Mouse (Mus musculus) lung, postnatal 0 days (tissue): ENCODE results near the gene Catsperg1. TPM values are rescaled to one million over a fixed set of nuclear protein-coding genes. Genes with fewer than 3 reads are reported as not detected.

ENCODE experiments used
- ATAC-seq: fragments of 200-750 bp; cut with Nextera tagmentation; 2 replicates; pipeline ENCODE4 v1.8.0; 2017; ENCODE audit warnings: moderate library complexity
- DNase-seq: peaks from one replicate; pipeline ENCODE4 v3.0.0-alpha.2; 2016; ENCODE audit warnings: low spot score
- H3K27ac ChIP-seq: fragments of 300-500 bp; sonication (generic); 2 replicates; pipeline ENCODE4 v1.5.1; 2014; ENCODE audit warnings: antibody characterized with exemption, mild to moderate bottlenecking, low read length, mixed read lengths
- H3K27me3 ChIP-seq: fragments of 300-500 bp; sonication (generic); replicated peaks from 2 replicates; pipeline ENCODE4 v1.6.1; 2014; ENCODE audit warnings: low read length, mixed read lengths; ENCODE audit not compliant: insufficient read depth
- H3K36me3 ChIP-seq: fragments of 300-500 bp; sonication (generic); 2 replicates; pipeline ENCODE4 v1.6.1; 2014; ENCODE audit warnings: low read length, mixed read lengths; ENCODE audit not compliant: insufficient read depth
- H3K4me1 ChIP-seq: fragments of 300-500 bp; sonication (generic); 2 replicates; pipeline ENCODE4 v1.6.1; 2014; ENCODE audit warnings: antibody characterized with exemption, low read depth, low read length, mixed read lengths; ENCODE audit not compliant: insufficient read depth
- H3K4me2 ChIP-seq: fragments of 300-500 bp; sonication (generic); replicated peaks from 2 replicates; pipeline ENCODE4 v1.6.1; 2014; ENCODE audit warnings: low read depth, mild to moderate bottlenecking, low read length, moderate library complexity, mixed read lengths
- H3K4me3 ChIP-seq: fragments of 300-500 bp; sonication (generic); 2 replicates; pipeline ENCODE4 v1.5.1; 2014; ENCODE audit warnings: low read depth, low read length
- H3K9ac ChIP-seq: fragments of 300-500 bp; sonication (generic); replicated peaks from 2 replicates; pipeline ENCODE4 v1.6.1; 2014; ENCODE audit warnings: low read depth, mild to moderate bottlenecking
- H3K9me3 ChIP-seq: fragments of 300-500 bp; sonication (generic); 2 replicates; pipeline ENCODE4 v1.6.1; 2016; ENCODE audit warnings: low read length, mixed read lengths
- CTCF ChIP-seq: IDR thresholded peaks from 2 replicates; pipeline ENCODE4 v1.5.1; 2016; ENCODE audit warnings: antibody characterized with exemption, mild to moderate bottlenecking
- EP300 ChIP-seq: IDR thresholded peaks from 2 replicates; pipeline ENCODE4 v1.6.1; 2016; ENCODE audit warnings: antibody characterized with exemption, mild to moderate bottlenecking, control low read depth
- WGBS: fragments of 180-500 bp; shearing (Covaris S2); extraction: QIAGEN DNeasy Blood & Tissue Kit; methylation state at CpG from one replicate; pipeline ENCODE4 v1.1.7; 2014; 5-methylcytosine and 5-hydroxymethylcytosine counted together
- polyA plus RNA-seq: library from polyadenylated mRNA; unstranded; fragments of >200 nt; fragmentation: Nextera tagmentation; extraction: Ambion mirVana; gene quantifications from 2 replicates; pipeline ENCODE4 v1.2.1, GENCODE M21; 2015

Gene Catsperg1
- polyA plus RNA-seq = 0.81 and 1.00 TPM in 2 replicates

- Histone ChIP-seq H3K9ac (no peak within 1 kb of the TSS), H3K27ac (no peak within 1 kb of the TSS), H3K4me1 (no peaks in the 10 kb centered on the region), H3K9me3 (no peaks in the 10 kb centered on the region), H3K36me3 (no peaks in the 10 kb centered on the region), H3K4me3 (no peak within 1 kb of the TSS), H3K27me3 (no peaks in the 10 kb centered on the region), H3K4me2 (no peak within 1 kb of the TSS)
- TF ChIP-seq EP300 (no peak), CTCF (no peak)
- ATAC-seq (peak; percentile 30), DNase-seq (peak; percentile 61)
- WGBS = 9% methylated on average over 20 of the region's 20 CpGs
These were observed at the start of gene Catsperg1 for GRCm38 (mm10) chr7:29213675-29214082. Catsperg1 (minus strand) TSS chr7:29214035.

GRCm38 (mm10) chr7:29262151-29262550 lies 48.3 kb upstream of the Catsperg1 start:
- no peaks in the 10 kb centered on the region for H3K27me3 ChIP-seq
- H3K9ac ChIP-seq = no peak overlapping the region
- H3K27ac ChIP-seq = peak overlapping the region; percentile 57
- TF ChIP-seq EP300 (no peak), CTCF (no peak)
- WGBS = 43% methylated on average over 6 of the region's 6 CpGs
- DNase-seq = no peak
- H3K4me2 ChIP-seq = no peak overlapping the region
- no peak for ATAC-seq
- no peak overlapping the region for H3K4me3 ChIP-seq
- no peaks in the 10 kb centered on the region for H3K9me3 ChIP-seq
- no peaks in the 10 kb centered on the region for H3K36me3 ChIP-seq
- H3K4me1 ChIP-seq = peaks cover 16% of the 10 kb centered on the region

- no peaks in the 10 kb centered on the region for H3K27me3 ChIP-seq
- no peak overlapping the region; the same call in 1 of the 2 replicates for H3K27ac ChIP-seq
- DNase-seq (no peak), ATAC-seq (no peak)
- H3K36me3 ChIP-seq = no peaks in the 10 kb centered on the region
- TF ChIP-seq EP300 (no peak), CTCF (no peak)
- no peak overlapping the region for H3K4me3 ChIP-seq
- peaks cover 19% of the 10 kb centered on the region for H3K4me1 ChIP-seq
- H3K9ac ChIP-seq = no peak overlapping the region
- 70% methylated on average over 10 of the region's 10 CpGs for WGBS
- no peak overlapping the region for H3K4me2 ChIP-seq
- no peaks in the 10 kb centered on the region for H3K9me3 ChIP-seq
These were observed 46.2 kb upstream of the Catsperg1 start for GRCm38 (mm10) chr7:29259781-29260730.

- H3K27me3 ChIP-seq = no peaks in the 10 kb centered on the region
- no peak overlapping the region for H3K4me2 ChIP-seq
- no peaks in the 10 kb centered on the region for H3K36me3 ChIP-seq
- DNase-seq (peak; percentile 84), ATAC-seq (peak; percentile 87)
- TF ChIP-seq EP300 (no peak; the same call in 1 of the 2 replicates), CTCF (no peak)
- 60% methylated on average over 1 of the region's 1 CpGs for WGBS
- no peak overlapping the region for H3K9ac ChIP-seq
- peak overlapping the region; percentile 62; the same call in 1 of the 2 replicates for H3K27ac ChIP-seq
- no peaks in the 10 kb centered on the region for H3K9me3 ChIP-seq
- peaks cover 16% of the 10 kb centered on the region for H3K4me1 ChIP-seq
- no peak overlapping the region for H3K4me3 ChIP-seq
These were observed 43.5 kb upstream of the Catsperg1 start for GRCm38 (mm10) chr7:29257368-29257767.

GRCm38 (mm10) chr7:29255875-29256274 lies 42.0 kb upstream of the Catsperg1 start:
- H3K4me2 ChIP-seq = no peak overlapping the region
- DNase-seq = no peak
- 63% methylated on average over 4 of the region's 4 CpGs for WGBS

GRCm38 (mm10) chr7:29253842-29254241 lies 40.0 kb upstream of the Catsperg1 start:
- Histone ChIP-seq H3K4me1 (peaks cover 12% of the 10 kb centered on the region), H3K27ac (no peak overlapping the region), H3K9me3 (no peaks in the 10 kb centered on the region), H3K27me3 (no peaks in the 10 kb centered on the region), H3K4me2 (no peak overlapping the region), H3K36me3 (no peaks in the 10 kb centered on the region), H3K4me3 (no peak overlapping the region), H3K9ac (no peak overlapping the region)
- WGBS = 40% methylated on average over 5 of the region's 5 CpGs
- TF ChIP-seq CTCF = no peak
- no peak for TF ChIP-seq EP300
- no peak for DNase-seq
- no peak for ATAC-seq

More at GRCm38 (mm10) chr7:29255875-29256274, 42.0 kb upstream of the Catsperg1 start:
- Histone ChIP-seq H3K4me3 (no peak overlapping the region), H3K27me3 (no peaks in the 10 kb centered on the region), H3K36me3 (no peaks in the 10 kb centered on the region), H3K9ac (no peak overlapping the region), H3K4me1 (peaks cover 12% of the 10 kb centered on the region), H3K27ac (no peak overlapping the region), H3K9me3 (no peaks in the 10 kb centered on the region)
- no peak for ATAC-seq
- TF ChIP-seq EP300 (no peak), CTCF (no peak)
